Mouse (Mus musculus): Measurements from ENCODE around the gene Ptgdr. TPM values are rescaled to one million over a fixed set of nuclear protein-coding genes. Genes with fewer than 3 reads are reported as not detected.
"Not testable (repeated sequence)": the region's sequence is repeated elsewhere in the genome, so short reads cannot be mapped to it uniquely, and the experiment has no call there.

Ptgdr gene
- total RNA-seq (2021) (not detected), polyA plus RNA-seq (2012; rRNA removed) (0.02 and 0.04 TPM in 2 replicates)
- long read RNA-seq = 0 reads

GRCm38 (mm10) chr14:44858868-44859613 is at the start of gene Ptgdr:
Gene Ptgdr, minus strand, starts transcription at chr14:44859375.
- no peak for DNase-seq

GRCm38 (mm10) chr14:44907774-44908173 is 48.6 kb upstream of the Ptgdr start:
- no peak for DNase-seq

GRCm38 (mm10) chr14:44904199-44904598 is 45.0 kb upstream of the Ptgdr start:
- no peak for DNase-seq

GRCm38 (mm10) chr14:44901735-44902134 is 42.6 kb upstream of the Ptgdr start:
- DNase-seq = not testable (repeated sequence)

- no peak for DNase-seq
Measured at GRCm38 (mm10) chr14:44891387-44892132, 32.4 kb upstream of the Ptgdr start.

- DNase-seq = peak; percentile 5
Measured at GRCm38 (mm10) chr14:44869686-44870085, 10.5 kb upstream of the Ptgdr start.

GRCm38 (mm10) chr14:44865661-44866060 is 6.5 kb upstream of the Ptgdr start:
- DNase-seq = peak; percentile 16

- no peak for DNase-seq
Measured at GRCm38 (mm10) chr14:44863086-44863485, 3.9 kb upstream of the Ptgdr start.

GRCm38 (mm10) chr14:44861161-44861560 is 2.0 kb upstream of the Ptgdr start:
- DNase-seq = no peak

GRCm38 (mm10) chr14:44858372-44858771 is 803 bp downstream of the Ptgdr start:
- no peak for DNase-seq

GRCm38 (mm10) chr14:44850637-44851036 is 8.5 kb downstream of the Ptgdr start:
- not testable (repeated sequence) for DNase-seq

- no peak for DNase-seq
Measured at GRCm38 (mm10) chr14:44847740-44848139, 11.4 kb downstream of the Ptgdr start.

GRCm38 (mm10) chr14:44846558-44847263 is 12.5 kb downstream of the Ptgdr start:
- DNase-seq = no peak

- DNase-seq = no peak
Measured at GRCm38 (mm10) chr14:44843768-44844755, 15.1 kb downstream of the Ptgdr start.

GRCm38 (mm10) chr14:44838685-44839084 is 20.5 kb downstream of the Ptgdr start:
- DNase-seq = no peak

- DNase-seq = no peak
Measured at GRCm38 (mm10) chr14:44835132-44835531, 24.0 kb downstream of the Ptgdr start.

GRCm38 (mm10) chr14:44834134-44834533 is 25.0 kb downstream of the Ptgdr start:
- not testable (repeated sequence) for DNase-seq

GRCm38 (mm10) chr14:44833096-44833495 is 26.1 kb downstream of the Ptgdr start:
- not testable (repeated sequence) for DNase-seq

- no peak for DNase-seq
Measured at GRCm38 (mm10) chr14:44827736-44828135, 31.4 kb downstream of the Ptgdr start.

GRCm38 (mm10) chr14:44821177-44822057 is 37.8 kb downstream of the Ptgdr start:
- DNase-seq = no peak

All from adrenal gland, adult 2 months (tissue).